Mouse (Mus musculus): Measurements from ENCODE around the gene Akap1. TPM values are rescaled to one million over a fixed set of nuclear protein-coding genes. Genes with fewer than 3 reads are reported as not detected.

Gene Akap1
- polyA plus RNA-seq, 2 experiments: 5.8 to 9.1 TPM

DNA sequence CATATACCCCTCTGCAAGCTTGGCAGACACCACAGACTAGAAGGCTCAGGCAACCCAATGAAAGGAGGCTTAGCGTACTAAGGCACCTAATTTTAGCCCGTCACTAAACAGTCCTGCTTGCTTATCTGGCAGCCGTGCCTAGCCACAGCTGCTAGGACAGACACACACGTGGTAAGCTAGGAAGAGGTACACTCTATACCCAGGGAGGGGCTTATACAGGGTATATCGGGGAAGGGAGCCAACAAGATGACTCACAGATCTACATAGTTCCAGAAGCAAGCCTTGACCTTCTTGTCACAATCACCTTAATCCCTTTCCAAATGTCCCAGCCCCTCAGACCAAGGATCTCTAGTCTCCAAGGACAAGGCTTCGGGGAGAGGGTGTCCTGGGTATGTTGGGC is 23.0 kb downstream of the Akap1 start:
- no peaks in the 10 kb centered on the region for H3K9me3 ChIP-seq (ENCODE audit: control insufficient read depth, low read length)
- no peaks in the 10 kb centered on the region; a peak in 1 of 4 replicates for H3K4me1 ChIP-seq (replicated peaks; ENCODE audit: control insufficient read depth in 2 of 2, insufficient read depth in 2 of 2, low read length in 1 of 2)
- DNase-seq (ENCODE audit: low read depth in 3 of 3, low spot score in 3 of 3) (no peak), ATAC-seq (ENCODE audit: insufficient read depth) (no peak; the same call in 1 of the 2 replicates)
- H3K36me3 ChIP-seq (replicated peaks; ENCODE audit: control insufficient read depth, insufficient read depth, low read depth): peaks cover 4% of the 10 kb centered on the region
- no peak for TF ChIP-seq CTCF (IDR thresholded peaks at IDR 0.05; ENCODE audit: low read depth)
- no peak for TF ChIP-seq EP300 (IDR thresholded peaks at IDR 0.05; ENCODE audit: low read depth)
- WGBS (ENCODE audit: insufficient replicate concordance): 18% methylated on average over 6 of the region's 6 CpGs
- H3K4me3 ChIP-seq (ENCODE audit: insufficient read depth in 1 of 2, low read depth in 2 of 2, low read length in 2 of 2): no peak overlapping the region
- H3K9ac ChIP-seq (replicated peaks): no peak overlapping the region
- H3K27ac ChIP-seq: no peak overlapping the region
- no peaks in the 10 kb centered on the region for H3K27me3 ChIP-seq (ENCODE audit: control insufficient read depth, insufficient read depth, low read length)
- H3K4me2 ChIP-seq (ENCODE audit: low read depth): no peak overlapping the region

DNA sequence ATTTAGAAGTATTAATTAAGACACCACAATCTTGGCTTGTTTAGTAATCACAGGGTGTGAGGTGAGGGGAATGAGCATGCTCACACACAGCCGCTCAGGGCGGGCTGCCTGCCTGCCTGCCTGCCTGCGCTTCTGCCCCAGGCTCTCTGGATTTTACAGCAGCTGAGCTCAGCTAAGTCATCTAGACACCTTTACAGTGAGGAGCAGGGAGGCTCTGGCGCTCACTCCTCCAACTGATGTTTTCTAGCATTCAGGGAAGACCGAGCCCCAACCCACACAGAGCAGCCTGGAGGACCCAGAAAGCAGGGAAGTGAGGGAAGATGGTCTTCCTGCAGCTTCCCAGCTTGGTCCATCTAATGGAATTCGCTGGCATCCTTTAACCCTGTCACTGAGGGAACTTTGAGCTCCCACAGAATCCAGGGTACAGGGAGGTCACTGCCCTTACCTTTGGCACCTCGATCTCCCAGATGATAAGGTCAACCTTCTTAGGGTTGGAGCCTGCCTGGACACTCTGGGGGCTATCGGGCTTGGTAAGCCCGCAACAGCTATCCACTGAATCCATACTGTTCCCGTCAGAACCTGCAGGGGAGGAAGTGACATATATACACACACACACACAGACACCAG is 23.5 kb downstream of the Akap1 start:
- WGBS (ENCODE audit: insufficient replicate concordance): 79% methylated on average over 10 of the region's 10 CpGs
- TF ChIP-seq EP300 (IDR thresholded peaks at IDR 0.05; ENCODE audit: low read depth) (no peak), CTCF (IDR thresholded peaks at IDR 0.05; ENCODE audit: low read depth) (no peak)

DNA sequence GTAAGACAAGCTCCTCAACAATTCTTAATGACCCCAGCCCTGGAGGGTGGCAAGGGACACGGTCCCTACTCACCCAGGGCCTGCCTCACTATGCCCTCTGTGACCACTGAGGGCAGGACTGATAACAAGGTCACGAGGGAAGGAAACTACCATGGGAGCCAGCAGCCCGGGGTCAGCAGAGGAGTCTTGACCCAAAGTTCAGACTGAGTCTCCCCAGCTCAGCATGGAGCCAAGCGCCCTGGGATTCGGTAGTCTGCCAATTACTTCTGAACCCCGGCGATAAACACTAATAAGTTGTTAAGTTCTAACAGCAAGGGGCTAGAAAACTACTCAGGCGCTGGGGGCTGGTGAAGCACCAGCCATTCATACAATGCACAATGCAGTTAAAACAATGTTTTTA is 24.1 kb downstream of the Akap1 start:
- Histone ChIP-seq H3K4me2 (ENCODE audit: low read depth) (no peak overlapping the region), H3K27ac (no peak overlapping the region), H3K9ac (replicated peaks) (no peak overlapping the region), H3K4me1 (replicated peaks; ENCODE audit: control insufficient read depth in 2 of 2, insufficient read depth in 2 of 2, low read length in 1 of 2) (no peaks in the 10 kb centered on the region; a peak in 1 of 4 replicates), H3K4me3 (ENCODE audit: insufficient read depth in 1 of 2, low read depth in 2 of 2, low read length in 2 of 2) (no peak overlapping the region), H3K36me3 (replicated peaks; ENCODE audit: control insufficient read depth, insufficient read depth, low read depth) (peaks cover 5% of the 10 kb centered on the region), H3K9me3 (ENCODE audit: control insufficient read depth, low read length) (no peaks in the 10 kb centered on the region), H3K27me3 (ENCODE audit: control insufficient read depth, insufficient read depth, low read length) (no peaks in the 10 kb centered on the region)
- WGBS (ENCODE audit: insufficient replicate concordance): 77% methylated on average over 8 of the region's 8 CpGs
- DNase-seq (ENCODE audit: low read depth in 3 of 3, low spot score in 3 of 3): no peak
- ATAC-seq (ENCODE audit: insufficient read depth): no peak
- TF ChIP-seq CTCF (IDR thresholded peaks at IDR 0.05; ENCODE audit: low read depth) (no peak), EP300 (IDR thresholded peaks at IDR 0.05; ENCODE audit: low read depth) (no peak)

More for the DNA sequence above, 23.5 kb downstream of the Akap1 start:
- peaks cover 5% of the 10 kb centered on the region for H3K36me3 ChIP-seq (replicated peaks; ENCODE audit: control insufficient read depth, insufficient read depth, low read depth)
- no peaks in the 10 kb centered on the region for H3K9me3 ChIP-seq (ENCODE audit: control insufficient read depth, low read length)
- H3K9ac ChIP-seq (replicated peaks): no peak overlapping the region
- H3K4me1 ChIP-seq (replicated peaks; ENCODE audit: control insufficient read depth in 2 of 2, insufficient read depth in 2 of 2, low read length in 1 of 2): no peaks in the 10 kb centered on the region; a peak in 1 of 4 replicates
- H3K4me2 ChIP-seq (ENCODE audit: low read depth): no peak overlapping the region
- no peak overlapping the region for H3K4me3 ChIP-seq (ENCODE audit: insufficient read depth in 1 of 2, low read depth in 2 of 2, low read length in 2 of 2)
- DNase-seq (ENCODE audit: low read depth in 3 of 3, low spot score in 3 of 3) (no peak), ATAC-seq (ENCODE audit: insufficient read depth) (no peak)
- H3K27ac ChIP-seq: no peak overlapping the region
- no peaks in the 10 kb centered on the region for H3K27me3 ChIP-seq (ENCODE audit: control insufficient read depth, insufficient read depth, low read length)

DNA sequence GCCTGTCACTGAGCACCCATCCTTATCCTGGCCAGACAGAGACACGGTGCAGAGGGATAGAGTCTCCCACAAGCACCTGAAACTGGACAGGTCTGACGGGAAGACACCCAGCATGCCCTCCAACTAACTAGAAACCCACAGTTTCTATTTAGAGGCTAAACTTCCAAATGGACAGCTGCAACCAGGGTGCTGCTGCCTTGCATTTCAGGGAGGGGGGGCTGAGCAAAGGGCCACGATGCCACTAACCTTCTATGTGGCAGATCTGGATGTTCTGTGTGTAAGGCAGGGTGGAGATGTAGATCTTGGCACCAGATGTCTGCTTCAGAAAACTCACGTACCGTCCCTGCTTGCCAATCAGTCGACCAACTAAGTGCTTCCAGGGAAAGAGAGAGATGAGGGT is 25.0 kb downstream of the Akap1 start:
- Histone ChIP-seq H3K9me3 (ENCODE audit: control insufficient read depth, low read length) (no peaks in the 10 kb centered on the region), H3K27me3 (ENCODE audit: control insufficient read depth, insufficient read depth, low read length) (no peaks in the 10 kb centered on the region), H3K27ac (no peak overlapping the region), H3K4me2 (ENCODE audit: low read depth) (no peak overlapping the region), H3K4me3 (ENCODE audit: insufficient read depth in 1 of 2, low read depth in 2 of 2, low read length in 2 of 2) (no peak overlapping the region), H3K36me3 (replicated peaks; ENCODE audit: control insufficient read depth, insufficient read depth, low read depth) (peaks cover 5% of the 10 kb centered on the region), H3K9ac (replicated peaks) (no peak overlapping the region), H3K4me1 (replicated peaks; ENCODE audit: control insufficient read depth in 2 of 2, insufficient read depth in 2 of 2, low read length in 1 of 2) (no peaks in the 10 kb centered on the region; a peak in 1 of 4 replicates)
- DNase-seq (ENCODE audit: low read depth in 3 of 3, low spot score in 3 of 3) (no peak), ATAC-seq (ENCODE audit: insufficient read depth) (no peak)
- 77% methylated on average over 6 of the region's 6 CpGs for WGBS (ENCODE audit: insufficient replicate concordance)
- no peak for TF ChIP-seq EP300 (IDR thresholded peaks at IDR 0.05; ENCODE audit: low read depth)
- TF ChIP-seq CTCF (IDR thresholded peaks at IDR 0.05; ENCODE audit: low read depth): no peak

DNA sequence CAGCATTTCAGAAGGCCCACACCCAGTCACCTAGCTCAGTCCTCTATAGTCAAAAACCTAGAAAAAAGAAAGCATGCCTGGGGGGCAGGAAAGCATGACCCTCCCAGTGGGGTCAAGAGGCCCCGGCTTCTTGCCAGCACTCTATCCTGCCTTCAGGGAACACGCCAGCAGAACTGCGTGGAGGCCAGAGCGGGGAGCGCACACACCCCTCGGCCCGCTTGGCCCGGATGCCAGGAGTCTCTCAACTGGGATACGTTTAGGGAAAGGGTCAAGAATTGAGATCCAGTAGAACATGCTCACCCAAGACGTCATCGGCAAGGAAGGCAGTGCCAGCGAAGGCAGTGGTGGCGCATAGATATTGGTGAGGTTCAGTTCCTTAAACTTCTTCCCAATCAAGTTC is 25.8 kb downstream of the Akap1 start:
- no peaks in the 10 kb centered on the region for H3K27me3 ChIP-seq (ENCODE audit: control insufficient read depth, insufficient read depth, low read length)
- 82% methylated on average over 13 of the region's 13 CpGs for WGBS (ENCODE audit: insufficient replicate concordance)
- no peak overlapping the region for H3K27ac ChIP-seq
- H3K9ac ChIP-seq (replicated peaks): no peak overlapping the region
- no peak overlapping the region for H3K4me2 ChIP-seq (ENCODE audit: low read depth)
- no peak overlapping the region for H3K4me3 ChIP-seq (ENCODE audit: insufficient read depth in 1 of 2, low read depth in 2 of 2, low read length in 2 of 2)
- H3K4me1 ChIP-seq (replicated peaks; ENCODE audit: control insufficient read depth in 2 of 2, insufficient read depth in 2 of 2, low read length in 1 of 2): no peaks in the 10 kb centered on the region; a peak in 1 of 4 replicates
- no peaks in the 10 kb centered on the region for H3K9me3 ChIP-seq (ENCODE audit: control insufficient read depth, low read length)
- TF ChIP-seq CTCF (IDR thresholded peaks at IDR 0.05; ENCODE audit: low read depth) (no peak), EP300 (IDR thresholded peaks at IDR 0.05; ENCODE audit: low read depth) (no peak)
- ATAC-seq (ENCODE audit: insufficient read depth) (no peak), DNase-seq (ENCODE audit: low read depth in 3 of 3, low spot score in 3 of 3) (no peak)
- H3K36me3 ChIP-seq (replicated peaks; ENCODE audit: control insufficient read depth, insufficient read depth, low read depth): peaks cover 5% of the 10 kb centered on the region

Measured in liver, embryonic 14.5 days (tissue).